In the genomic region with DNA sequence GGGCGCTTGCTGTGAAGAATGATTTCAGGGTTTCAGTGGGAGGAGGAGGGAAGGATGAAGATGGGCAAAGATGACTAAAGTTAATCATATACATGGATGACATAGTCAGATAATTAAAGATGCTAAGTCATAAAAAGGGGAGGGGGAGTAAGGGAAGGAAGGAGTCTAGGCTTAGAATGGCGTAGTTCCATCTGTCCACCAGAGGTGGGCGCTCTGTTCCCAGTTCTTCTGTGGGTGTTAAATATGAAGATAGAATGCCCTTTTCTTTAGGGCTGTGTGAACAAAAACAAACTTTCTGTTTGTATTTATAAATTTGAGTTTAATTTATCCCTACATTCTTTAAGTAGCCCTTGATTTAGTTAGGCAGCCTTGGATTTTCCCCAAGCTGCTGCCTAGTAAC, we compare ENCODE assay signal across 9 mouse cellular contexts. TPM values are rescaled to one million over a fixed set of nuclear protein-coding genes. Genes with fewer than 3 reads are reported as not detected.
A peak's percentile ranks its signal among the peaks of the same experiment; 100 is the strongest.
DNase-seq lines count a peak whose midpoint lies in the region; ATAC-seq and TF ChIP-seq lines count a peak whose summit lies in the region.
"Had no signal": no experiment of that assay in that cellular context is flagged by ENCODE, and none has a peak within 500 bp of the region (broad histone marks: within the 10 kb centered on the region; RNA-seq: fewer than 3 reads in every experiment).

No protein-coding gene starts in this region.

- 0 out of 2 replicates have a peak, but pooled peaks cover 2% of the 10 kb centered on the region for H3K79me2 ChIP-seq in heart, adult 2 months (replicated peaks; ENCODE audit: control insufficient read depth, insufficient read depth, low read length)

- no peaks in the 10 kb centered on the region for H3K36me3 ChIP-seq in heart, adult 2 months (ENCODE audit: control insufficient read depth, insufficient read depth, low read length)
- 0 out of 2 replicates have a peak, but pooled peaks cover 5% of the 10 kb centered on the region for H3K36me3 ChIP-seq in lung, embryonic 14.5 days (ENCODE audit: insufficient read depth)
- no peaks in the 10 kb centered on the region for H3K36me3 ChIP-seq in stomach, postnatal 0 days (ENCODE audit: control insufficient read depth, insufficient read depth, low read length)
- H3K36me3 ChIP-seq: hindbrain, embryonic 12.5 days; liver, embryonic 13.5 days had no signal

- H3K9me3 ChIP-seq in lung, embryonic 14.5 days (ENCODE audit: low read depth, low read length) = no peaks in the 10 kb centered on the region
- H3K9me3 ChIP-seq in stomach, postnatal 0 days (ENCODE audit: control insufficient read depth, low read length) = no peaks in the 10 kb centered on the region
- H3K9me3 ChIP-seq: hindbrain, embryonic 12.5 days; liver, embryonic 13.5 days had no signal

- no peak for ATAC-seq in lung, embryonic 14.5 days (ENCODE audit: insufficient read depth)
- no peak for ATAC-seq in stomach, postnatal 0 days (ENCODE audit: low FRiP score, low TSS enrichment)

- TF ChIP-seq POLR2A in heart, adult 2 months (IDR thresholded peaks at IDR 0.05; ENCODE audit: insufficient read depth, low read depth, low read length) = no peak

- no peak overlapping the region for H3K9ac ChIP-seq in heart, adult 2 months (ENCODE audit: low read depth, low read length)
- no peak overlapping the region for H3K9ac ChIP-seq in lung, embryonic 14.5 days
- no peak overlapping the region for H3K9ac ChIP-seq in stomach, postnatal 0 days (ENCODE audit: low read length)
- H3K9ac ChIP-seq: hindbrain, embryonic 12.5 days; liver, embryonic 13.5 days had no signal

- no peak overlapping the region for H3K27ac ChIP-seq in heart, adult 2 months
- no peak overlapping the region for H3K27ac ChIP-seq in lung, embryonic 14.5 days (ENCODE audit: low read depth)
- H3K27ac ChIP-seq in stomach, postnatal 0 days (replicated peaks) = no peak overlapping the region
- H3K27ac ChIP-seq: hindbrain, embryonic 12.5 days; liver, embryonic 13.5 days had no signal

- intact Hi-C loops in heart, adult 2 months (cut with DNase I) = no loop called here

- no peak for DNase-seq in heart, adult 2 months
- DNase-seq in heart, adult 9 months (ENCODE audit: low spot score in 2 of 2) = no peak
- DNase-seq in lung, embryonic 14.5 days = no peak
- no peak for DNase-seq in lung, postnatal 14 days
- DNase-seq in NIH3T3 (ENCODE audit: low read depth) = peak; percentile 17
- no peak for DNase-seq in stomach, postnatal 0 days (ENCODE audit: low spot score)
- DNase-seq in layer of hippocampus, adult 9-10 months (ENCODE audit: low spot score) = no peak
- DNase-seq: liver, embryonic 13.5 days had no signal

- no peak overlapping the region for H3K4me2 ChIP-seq in lung, embryonic 14.5 days
- no peak overlapping the region for H3K4me2 ChIP-seq in stomach, postnatal 0 days (replicated peaks; ENCODE audit: low read depth)
- H3K4me2 ChIP-seq: hindbrain, embryonic 12.5 days; liver, embryonic 13.5 days had no signal

- peak; percentile 77 for TF ChIP-seq CTCF in heart, adult 2 months (IDR thresholded peaks at IDR 0.05)
- TF ChIP-seq CTCF in lung, embryonic 14.5 days (IDR thresholded peaks at IDR 0.05; ENCODE audit: low read depth) = peak; percentile 48
- peak; percentile 72 for TF ChIP-seq CTCF in stomach, postnatal 0 days (IDR thresholded peaks at IDR 0.05; ENCODE audit: low read depth)

- no peak overlapping the region for H3K4me3 ChIP-seq in heart, adult 2 months
- no peak overlapping the region for H3K4me3 ChIP-seq in lung, embryonic 14.5 days (ENCODE audit: low read depth, low read length)
- H3K4me3 ChIP-seq in stomach, postnatal 0 days (ENCODE audit: low read depth, low read length) = no peak overlapping the region
- H3K4me3 ChIP-seq: hindbrain, embryonic 12.5 days; liver, embryonic 13.5 days had no signal

- H3K27me3 ChIP-seq in heart, adult 2 months (ENCODE audit: control insufficient read depth, insufficient read depth, low read length) = no peaks in the 10 kb centered on the region
- no peaks in the 10 kb centered on the region for H3K27me3 ChIP-seq in lung, embryonic 14.5 days (ENCODE audit: insufficient read depth, low read length)
- no peaks in the 10 kb centered on the region for H3K27me3 ChIP-seq in stomach, postnatal 0 days (ENCODE audit: control insufficient read depth, insufficient read depth, low read length)
- H3K27me3 ChIP-seq: hindbrain, embryonic 12.5 days; liver, embryonic 13.5 days had no signal

- WGBS in heart, adult 2 months = 86% methylated on average over 3 of the region's 3 CpGs
- 76% methylated on average over 3 of the region's 3 CpGs for WGBS in lung, embryonic 14.5 days
- WGBS in stomach, postnatal 0 days = 85% methylated on average over 3 of the region's 3 CpGs

- no peaks in the 10 kb centered on the region for H3K4me1 ChIP-seq in heart, adult 2 months (ENCODE audit: control insufficient read depth, insufficient read depth, low read length)
- H3K4me1 ChIP-seq in lung, embryonic 14.5 days (ENCODE audit: insufficient read depth) = 0 out of 2 replicates have a peak, but pooled peaks cover 3% of the 10 kb centered on the region
- H3K4me1 ChIP-seq in stomach, postnatal 0 days (replicated peaks; ENCODE audit: control insufficient read depth, insufficient read depth) = no peaks in the 10 kb centered on the region
- H3K4me1 ChIP-seq: liver, embryonic 13.5 days had no signal

- no peak for TF ChIP-seq EP300 in heart, adult 2 months (IDR thresholded peaks at IDR 0.05; ENCODE audit: insufficient read depth, low read depth, low read length)
- TF ChIP-seq EP300 in stomach, postnatal 0 days (optimal IDR thresholded peaks at IDR 0.05) = no peak

RNA-seq across cellular contexts. Expression of a gene that starts 8.7 kb away (rescaled TPM):
- 10 to 100 TPM; 36.4 to 40.6 TPM for total RNA-seq in heart, adult 2 months (2021)
- 34.8 and 44.0 TPM in 2 replicates for polyA plus RNA-seq in heart, adult 2 months (2012; rRNA removed)
- 79.2 and 88.7 TPM in 2 replicates for polyA plus RNA-seq in lung, embryonic 14.5 days (2014; fragmentation: Nextera tagmentation; extraction: Ambion mirVana)
- polyA plus RNA-seq in stomach, postnatal 0 days (2015; fragmentation: Nextera tagmentation; extraction: Ambion mirVana) = 27.8 and 31.3 TPM in 2 replicates
